Mouse (Mus musculus) lung, postnatal 0 days (tissue): Measurements from ENCODE around the gene Scgb1b30. TPM values are rescaled to one million over a fixed set of nuclear protein-coding genes. Genes with fewer than 3 reads are reported as not detected.
"Not testable (repeated sequence)": the region's sequence is repeated elsewhere in the genome, so short reads cannot be mapped to it uniquely, and the experiment has no call there.

Source experiments
- ATAC-seq: fragments of 200-750 bp; cut with Nextera tagmentation; 2 replicates; pipeline ENCODE4 v1.8.0; 2017; ENCODE audit warnings: moderate library complexity
- DNase-seq: peaks from one replicate; pipeline ENCODE4 v3.0.0-alpha.2; 2016; ENCODE audit warnings: low spot score
- H3K27ac ChIP-seq: fragments of 300-500 bp; sonication (generic); 2 replicates; pipeline ENCODE4 v1.5.1; 2014; ENCODE audit warnings: antibody characterized with exemption, mild to moderate bottlenecking, low read length, mixed read lengths
- H3K27me3 ChIP-seq: fragments of 300-500 bp; sonication (generic); replicated peaks from 2 replicates; pipeline ENCODE4 v1.6.1; 2014; ENCODE audit warnings: low read length, mixed read lengths; ENCODE audit not compliant: insufficient read depth
- H3K36me3 ChIP-seq: fragments of 300-500 bp; sonication (generic); 2 replicates; pipeline ENCODE4 v1.6.1; 2014; ENCODE audit warnings: low read length, mixed read lengths; ENCODE audit not compliant: insufficient read depth
- H3K4me1 ChIP-seq: fragments of 300-500 bp; sonication (generic); 2 replicates; pipeline ENCODE4 v1.6.1; 2014; ENCODE audit warnings: antibody characterized with exemption, low read depth, low read length, mixed read lengths; ENCODE audit not compliant: insufficient read depth
- H3K4me2 ChIP-seq: fragments of 300-500 bp; sonication (generic); replicated peaks from 2 replicates; pipeline ENCODE4 v1.6.1; 2014; ENCODE audit warnings: low read depth, mild to moderate bottlenecking, low read length, moderate library complexity, mixed read lengths
- H3K4me3 ChIP-seq: fragments of 300-500 bp; sonication (generic); 2 replicates; pipeline ENCODE4 v1.5.1; 2014; ENCODE audit warnings: low read depth, low read length
- H3K9ac ChIP-seq: fragments of 300-500 bp; sonication (generic); replicated peaks from 2 replicates; pipeline ENCODE4 v1.6.1; 2014; ENCODE audit warnings: low read depth, mild to moderate bottlenecking
- H3K9me3 ChIP-seq: fragments of 300-500 bp; sonication (generic); 2 replicates; pipeline ENCODE4 v1.6.1; 2016; ENCODE audit warnings: low read length, mixed read lengths
- CTCF ChIP-seq: IDR thresholded peaks from 2 replicates; pipeline ENCODE4 v1.5.1; 2016; ENCODE audit warnings: antibody characterized with exemption, mild to moderate bottlenecking
- EP300 ChIP-seq: IDR thresholded peaks from 2 replicates; pipeline ENCODE4 v1.6.1; 2016; ENCODE audit warnings: antibody characterized with exemption, mild to moderate bottlenecking, control low read depth
- WGBS: fragments of 180-500 bp; shearing (Covaris S2); extraction: QIAGEN DNeasy Blood & Tissue Kit; methylation state at CpG from one replicate; pipeline ENCODE4 v1.1.7; 2014; 5-methylcytosine and 5-hydroxymethylcytosine counted together
- polyA plus RNA-seq: library from polyadenylated mRNA; unstranded; fragments of >200 nt; fragmentation: Nextera tagmentation; extraction: Ambion mirVana; gene quantifications from 2 replicates; pipeline ENCODE4 v1.2.1, GENCODE M21; 2015

Scgb1b30 gene
- polyA plus RNA-seq, result not detected in 2 replicates

DNA sequence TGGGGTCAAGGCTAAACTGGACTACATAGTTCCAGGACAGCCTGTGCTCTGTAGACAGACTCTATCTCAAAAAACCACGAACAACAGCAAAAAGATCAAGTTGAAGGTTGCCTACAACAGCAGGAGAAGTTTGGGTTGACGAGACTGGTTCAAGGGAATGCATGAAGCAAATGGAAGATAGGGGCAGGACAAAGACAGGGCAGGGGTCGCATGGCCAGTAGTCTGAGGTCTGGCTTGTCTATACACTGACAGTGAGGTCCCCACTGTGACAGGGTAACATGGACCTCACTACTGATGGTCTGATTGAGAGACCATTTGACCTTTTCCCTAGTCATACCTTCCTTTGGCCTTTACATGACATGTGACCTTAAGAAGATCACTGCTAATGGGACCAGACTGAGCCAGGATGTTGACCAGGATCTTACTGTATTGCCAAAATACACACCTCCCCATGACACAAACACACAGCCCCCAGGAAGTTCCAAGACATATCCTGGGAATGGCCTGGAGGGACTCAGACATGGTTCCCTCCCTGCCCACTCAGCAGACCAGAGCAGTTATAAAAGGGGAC, at the start of gene Scgb1b30:
TSS of gene Scgb1b30 (plus strand) at position 521 of the 571 bp plus-strand sequence.
- H3K9me3 ChIP-seq, result no peaks in the 10 kb centered on the region
- H3K27me3 ChIP-seq, result no peaks in the 10 kb centered on the region
- H3K4me3 ChIP-seq, result no peak within 1 kb of the TSS
- no peak within 1 kb of the TSS for H3K4me2 ChIP-seq
- DNase-seq (no peak), ATAC-seq (no peak)
- no peak for TF ChIP-seq EP300
- 80% methylated on average over 3 of the region's 3 CpGs for WGBS
- H3K27ac ChIP-seq, result no peak within 1 kb of the TSS
- H3K9ac ChIP-seq, result no peak within 1 kb of the TSS
- no peaks in the 10 kb centered on the region for H3K4me1 ChIP-seq
- H3K36me3 ChIP-seq, result no peaks in the 10 kb centered on the region

DNA sequence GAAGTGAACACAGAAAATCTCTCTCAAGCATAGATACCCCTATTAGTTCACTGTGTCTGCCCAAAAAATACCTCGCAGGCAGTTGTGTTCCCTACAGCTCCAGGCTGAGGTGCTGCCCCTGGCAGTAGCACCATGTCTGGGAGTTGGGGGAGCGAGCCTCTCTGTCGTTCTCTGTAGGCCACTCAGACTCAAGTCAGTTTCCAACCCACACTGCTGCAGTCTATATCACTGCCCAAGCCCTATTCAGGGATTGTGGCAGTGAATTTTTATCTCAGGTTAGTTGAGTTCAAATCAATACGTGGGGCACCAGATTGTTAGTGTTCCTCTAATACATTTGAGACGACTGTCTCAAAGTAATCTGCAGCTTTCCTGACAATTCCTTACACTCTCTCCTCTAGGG, 27.1 kb upstream of the Scgb1b30 start:
- 71% methylated on average over 5 of the region's 5 CpGs for WGBS
- ATAC-seq, result not testable (repeated sequence)

DNA sequence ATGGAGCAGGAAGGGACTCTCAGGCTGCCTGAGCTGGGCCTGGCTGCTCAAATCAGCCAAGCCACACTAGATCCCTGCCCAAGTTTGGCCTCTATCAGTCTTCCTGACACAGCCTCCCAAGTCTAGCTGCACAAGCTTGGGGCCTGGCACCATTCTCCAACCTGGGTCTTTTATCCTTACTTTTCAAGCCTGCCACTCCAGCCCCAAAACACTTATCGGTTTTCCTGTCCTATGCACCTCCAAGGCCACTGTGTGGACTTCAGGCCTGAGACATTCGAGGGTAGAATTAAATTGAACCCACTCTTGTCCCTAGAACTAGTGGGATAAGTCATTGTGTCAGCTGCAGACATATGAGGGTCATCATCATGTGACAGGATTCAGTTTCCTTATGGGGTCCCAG, 4.8 kb downstream of the Scgb1b30 start:
- Histone ChIP-seq H3K9ac (no peak overlapping the region), H3K9me3 (no peaks in the 10 kb centered on the region), H3K27ac (no peak overlapping the region), H3K4me1 (no peaks in the 10 kb centered on the region), H3K4me2 (no peak overlapping the region), H3K36me3 (no peaks in the 10 kb centered on the region), H3K4me3 (no peak overlapping the region), H3K27me3 (no peaks in the 10 kb centered on the region)
- WGBS, result 75% methylated on average over 2 of the region's 2 CpGs
- DNase-seq (no peak), ATAC-seq (no peak)
- TF ChIP-seq EP300, result no peak
- no peak for TF ChIP-seq CTCF

More for the DNA sequence above, 27.1 kb upstream of the Scgb1b30 start:
- not testable (repeated sequence) for H3K4me1 ChIP-seq, H3K27me3 ChIP-seq, H3K9ac ChIP-seq, H3K9me3 ChIP-seq, H3K4me2 ChIP-seq, H3K36me3 ChIP-seq, DNase-seq, H3K4me3 ChIP-seq, H3K27ac ChIP-seq

DNA sequence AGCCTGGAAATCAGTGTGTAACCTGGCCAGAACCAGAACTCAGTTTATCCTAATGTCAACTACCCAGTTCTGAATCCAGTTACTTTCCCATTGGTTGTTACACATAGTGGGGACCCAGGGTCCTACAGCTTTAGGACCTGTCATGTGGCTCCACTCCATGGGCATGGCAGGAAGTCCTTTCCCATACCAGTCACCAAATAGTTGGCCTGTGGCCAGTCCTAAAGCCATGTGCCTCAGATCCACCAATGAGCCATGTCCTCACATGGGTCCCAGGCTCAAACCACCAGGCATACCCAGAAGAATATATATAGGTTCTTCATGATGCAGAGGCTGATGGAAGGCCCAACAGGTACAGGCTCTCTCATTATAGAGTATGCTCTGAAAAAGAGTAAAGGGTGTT, 6.0 kb downstream of the Scgb1b30 start:
- no peak overlapping the region for H3K27ac ChIP-seq
- H3K36me3 ChIP-seq, result no peaks in the 10 kb centered on the region
- H3K4me3 ChIP-seq, result no peak overlapping the region
- DNase-seq, result no peak
- H3K9ac ChIP-seq, result no peak overlapping the region
- H3K9me3 ChIP-seq, result no peaks in the 10 kb centered on the region
- TF ChIP-seq CTCF (no peak), EP300 (no peak)
- no peaks in the 10 kb centered on the region for H3K27me3 ChIP-seq
- ATAC-seq, result no peak
- no peak overlapping the region for H3K4me2 ChIP-seq
- H3K4me1 ChIP-seq, result no peaks in the 10 kb centered on the region

DNA sequence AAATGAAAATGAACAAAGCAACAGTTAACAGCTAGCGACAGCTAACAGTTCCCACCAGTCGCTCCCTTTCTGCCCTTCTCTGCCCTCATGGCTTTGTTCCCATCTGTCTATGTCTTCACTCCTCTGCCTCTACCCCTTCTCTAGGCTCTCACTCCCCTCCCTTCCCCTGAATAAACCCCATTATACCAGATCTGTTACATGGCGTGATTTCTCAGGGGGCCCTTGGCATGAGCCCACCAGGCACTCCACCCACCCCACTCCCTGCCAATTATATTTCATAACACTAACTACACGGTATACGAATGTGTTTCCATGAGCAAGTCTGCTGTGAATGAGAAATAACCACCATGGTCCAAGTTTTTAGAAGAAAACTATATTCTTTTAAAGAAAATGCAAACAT, 14.0 kb downstream of the Scgb1b30 start:
- H3K4me1 ChIP-seq, result no peaks in the 10 kb centered on the region
- TF ChIP-seq CTCF (no peak), EP300 (no peak)
- H3K4me2 ChIP-seq, result no peak overlapping the region
- H3K27ac ChIP-seq, result no peak overlapping the region
- H3K36me3 ChIP-seq, result peaks cover 10% of the 10 kb centered on the region
- H3K9me3 ChIP-seq, result no peaks in the 10 kb centered on the region
- ATAC-seq (no peak), DNase-seq (no peak)
- no peak overlapping the region for H3K9ac ChIP-seq
- no peaks in the 10 kb centered on the region for H3K27me3 ChIP-seq
- H3K4me3 ChIP-seq, result no peak overlapping the region
- WGBS, result 74% methylated on average over 5 of the region's 5 CpGs

DNA sequence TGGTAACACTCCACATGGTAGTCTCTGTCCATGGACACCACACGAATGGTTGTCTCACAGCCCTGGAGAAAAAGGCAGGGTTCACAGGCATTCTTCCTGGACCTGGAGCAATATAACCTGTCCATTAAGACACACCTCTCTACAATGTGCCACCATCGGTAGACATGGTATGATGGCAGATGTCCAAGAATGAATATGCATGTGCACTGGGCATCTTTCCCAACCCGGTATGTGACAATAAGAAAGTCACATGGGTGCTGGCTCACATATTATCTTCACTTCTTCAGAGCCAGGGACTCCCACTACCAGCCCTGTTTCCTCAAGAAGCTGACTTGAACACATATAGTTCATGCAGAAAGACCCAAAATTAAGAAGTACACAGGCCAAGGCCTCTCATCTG, 21.4 kb downstream of the Scgb1b30 start:
- H3K9ac ChIP-seq, result no peak overlapping the region
- no peak for TF ChIP-seq CTCF
- TF ChIP-seq EP300, result no peak
- H3K27me3 ChIP-seq, result no peaks in the 10 kb centered on the region
- no peaks in the 10 kb centered on the region for H3K4me1 ChIP-seq
- 64% methylated on average over 3 of the region's 3 CpGs for WGBS
- H3K36me3 ChIP-seq, result 0 out of 2 replicates have a peak, but pooled peaks cover 6% of the 10 kb centered on the region
- no peak overlapping the region for H3K4me3 ChIP-seq
- no peak for DNase-seq
- ATAC-seq, result no peak; the same call in 1 of the 2 replicates
- H3K4me2 ChIP-seq, result no peak overlapping the region
- H3K27ac ChIP-seq, result no peak overlapping the region
- no peaks in the 10 kb centered on the region for H3K9me3 ChIP-seq

DNA sequence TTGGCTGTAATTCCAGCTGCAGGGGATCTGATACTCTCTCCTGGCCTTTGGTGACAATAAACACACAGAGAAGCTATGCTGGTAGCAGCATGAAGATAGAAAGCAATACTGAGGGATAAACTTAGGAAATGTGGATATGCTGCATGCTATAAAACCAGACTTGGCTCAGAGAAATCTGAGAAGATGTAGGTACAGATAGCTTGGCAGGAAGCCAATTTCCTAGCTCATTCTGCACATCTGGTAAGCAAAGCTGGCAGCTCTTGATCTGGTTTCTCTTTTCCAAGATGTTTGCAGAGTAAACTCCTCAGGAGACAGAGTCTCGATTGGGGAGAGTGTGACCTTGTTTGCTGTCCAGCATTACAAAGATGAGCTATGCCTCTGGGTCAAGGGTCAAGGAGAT, 25.4 kb downstream of the Scgb1b30 start:
- not testable (repeated sequence) for DNase-seq, H3K4me3 ChIP-seq, H3K9me3 ChIP-seq, H3K4me2 ChIP-seq, H3K4me1 ChIP-seq, H3K36me3 ChIP-seq, H3K27me3 ChIP-seq, H3K27ac ChIP-seq, H3K9ac ChIP-seq, ATAC-seq
- 10% methylated on average over 1 of the region's 1 CpGs for WGBS
